Mouse (Mus musculus): ENCODE measurements around the gene Mapk8ip3.

Mapk8ip3 gene

DNA sequence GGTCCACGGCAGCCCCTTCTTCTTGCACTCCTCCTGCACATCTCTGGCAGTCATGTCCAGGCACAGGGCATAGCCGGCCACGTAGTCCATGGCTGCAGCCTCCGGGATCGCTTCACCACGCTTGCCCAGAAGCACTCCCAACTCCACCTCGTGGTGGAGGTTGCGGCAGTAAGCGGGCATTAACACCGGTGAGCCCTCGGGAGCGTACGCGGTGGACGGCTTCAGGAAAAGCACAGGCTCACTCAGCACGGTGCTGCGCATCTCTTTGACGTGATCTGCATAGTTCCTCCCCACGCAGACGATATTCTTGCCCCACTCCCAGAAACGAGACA, 87.1 kb downstream of the Mapk8ip3 start:
- no peak for DNase-seq (ENCODE audit: low spot score in 2 of 2)

- DNase-seq (ENCODE audit: low spot score in 2 of 2): no peak
Measured at GRCm38 (mm10) chr17:24848600-24849031, 88.2 kb downstream of the Mapk8ip3 start.

- DNase-seq (ENCODE audit: low spot score in 2 of 2): no peak
Measured at GRCm38 (mm10) chr17:24847386-24847785, 89.4 kb downstream of the Mapk8ip3 start.

GRCm38 (mm10) chr17:24844525-24844924, 92.3 kb downstream of the Mapk8ip3 start:
- no peak for DNase-seq (ENCODE audit: low spot score in 2 of 2)

GRCm38 (mm10) chr17:24842631-24843030, 94.1 kb downstream of the Mapk8ip3 start:
- no peak for DNase-seq (ENCODE audit: low spot score in 2 of 2)

Data from frontal cortex, postnatal 14 days (tissue).